Mouse (Mus musculus): ENCODE data around the gene Fam45a. TPM values are rescaled to one million over a fixed set of nuclear protein-coding genes. Genes with fewer than 3 reads are reported as not detected.
A peak's percentile ranks its signal among the peaks of the same experiment; 100 is the strongest.

Fam45a gene
- total RNA-seq (2021): 10 to 100 TPM; 11.9 to 12.4 TPM
- long read RNA-seq, experiment 1, transcript Fam45a-201 (9 exons, 2,307 nt): major isoform, 15 of 18 reads
- long read RNA-seq, experiment 1, partial matches to known transcripts: 0 of 18 reads
- long read RNA-seq, experiment 1, other reads (novel, unspliced or antisense): 3 of 18 reads
- long read RNA-seq, experiment 2, transcript Fam45a-201 (9 exons, 2,307 nt): major isoform, 6 of 10 reads
- long read RNA-seq, experiment 2, partial matches to known transcripts: 0 of 10 reads
- long read RNA-seq, experiment 2, other reads (novel, unspliced or antisense): 3 of 10 reads

GRCm38 (mm10) chr19:60811098-60812035 lies at the start of gene Fam45a:
Fam45a (plus strand) TSS chr19:60811585.
- peak; percentile 95 for DNase-seq (ENCODE audit: low spot score)

GRCm38 (mm10) chr19:60773366-60773765 lies 38.0 kb upstream of the Fam45a start:
- no peak for DNase-seq (ENCODE audit: low spot score)

DNA sequence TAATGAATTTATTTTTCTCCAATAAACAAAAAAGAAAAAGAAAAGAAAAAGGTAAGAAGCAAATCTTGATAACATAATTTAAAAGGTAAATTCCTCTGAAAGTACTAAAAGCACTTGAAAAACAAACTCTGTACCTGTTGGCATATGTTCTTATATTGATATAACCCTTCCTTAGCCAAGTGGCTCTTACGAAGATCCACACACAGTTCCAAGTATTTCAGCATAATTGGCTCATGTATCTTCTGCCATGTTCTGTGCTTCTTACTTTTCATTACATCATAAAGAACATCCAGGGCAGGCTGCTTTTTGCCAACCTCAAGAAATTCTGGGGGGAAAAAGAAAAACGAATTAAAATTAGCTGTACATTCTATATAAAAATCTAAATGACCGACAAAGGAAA lies 29.4 kb upstream of the Fam45a start:
- DNase-seq (ENCODE audit: low spot score): no peak

DNA sequence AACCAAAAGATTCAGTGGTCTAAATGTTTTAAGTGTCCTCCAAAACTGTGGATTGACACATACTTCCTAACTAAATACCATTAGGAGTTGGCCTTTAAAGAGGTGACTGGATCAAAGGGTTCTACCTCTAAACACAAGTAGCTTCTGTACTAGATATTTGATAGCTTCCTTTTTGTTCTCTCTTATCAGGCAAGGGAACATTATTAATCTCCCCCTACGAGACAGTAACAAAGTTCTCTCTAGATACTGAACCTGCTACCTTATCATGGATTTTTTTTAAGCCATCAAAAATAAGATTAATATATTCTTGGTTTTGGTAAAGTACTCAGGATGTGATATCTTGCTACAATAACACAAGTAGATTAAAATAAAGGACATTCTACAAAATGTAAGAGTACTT lies 26.7 kb upstream of the Fam45a start:
- no peak for DNase-seq (ENCODE audit: low spot score)

- no peak for DNase-seq (ENCODE audit: low spot score)
Observed at GRCm38 (mm10) chr19:60787465-60788150, 23.8 kb upstream of the Fam45a start.

- no peak for DNase-seq (ENCODE audit: low spot score)
Observed at GRCm38 (mm10) chr19:60788214-60788960, 23.0 kb upstream of the Fam45a start.

- DNase-seq (ENCODE audit: low spot score): no peak
Observed at GRCm38 (mm10) chr19:60789452-60789851, 21.9 kb upstream of the Fam45a start.

- peak; percentile 44 for DNase-seq (ENCODE audit: low spot score)
Observed at GRCm38 (mm10) chr19:60789919-60790506, 21.4 kb upstream of the Fam45a start.

DNA sequence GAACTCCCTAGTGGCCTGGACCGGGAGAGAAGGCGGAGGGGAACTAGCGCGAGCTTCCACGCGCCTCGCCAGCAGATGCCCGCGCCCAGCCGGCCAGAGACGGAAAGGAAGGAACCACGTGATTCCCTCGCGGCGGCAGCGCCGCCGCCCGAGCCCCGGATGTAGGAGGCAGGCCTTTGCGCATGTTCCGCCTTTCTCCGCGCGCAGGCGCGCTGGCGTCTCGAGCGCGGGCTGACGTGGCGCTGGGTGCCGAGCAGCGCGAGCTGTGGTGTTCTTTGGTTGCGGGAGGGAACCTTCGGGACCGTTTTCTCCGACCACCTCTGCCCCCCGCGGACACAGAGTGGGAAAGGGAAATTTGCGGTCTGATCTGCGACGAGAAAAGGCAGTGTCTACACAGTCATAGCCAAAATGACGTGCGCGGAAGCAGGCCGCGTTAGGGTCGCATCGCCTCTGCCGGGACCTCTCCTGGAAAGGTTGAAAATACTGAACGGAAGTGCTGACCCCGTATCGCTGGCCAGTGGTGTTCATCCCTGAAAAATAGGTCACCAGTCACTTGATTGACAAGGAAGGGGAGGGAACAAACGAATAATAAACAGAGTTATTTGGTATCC lies 20.7 kb upstream of the Fam45a start, which contains the start of gene Eif3a:
Gene Eif3a, minus strand, starts transcription at position 108 of the 611 bp plus-strand sequence.
- peak; percentile 94 for DNase-seq (ENCODE audit: low spot score)

- DNase-seq (ENCODE audit: low spot score): no peak
Observed at GRCm38 (mm10) chr19:60791164-60791563, 20.2 kb upstream of the Fam45a start.

DNA sequence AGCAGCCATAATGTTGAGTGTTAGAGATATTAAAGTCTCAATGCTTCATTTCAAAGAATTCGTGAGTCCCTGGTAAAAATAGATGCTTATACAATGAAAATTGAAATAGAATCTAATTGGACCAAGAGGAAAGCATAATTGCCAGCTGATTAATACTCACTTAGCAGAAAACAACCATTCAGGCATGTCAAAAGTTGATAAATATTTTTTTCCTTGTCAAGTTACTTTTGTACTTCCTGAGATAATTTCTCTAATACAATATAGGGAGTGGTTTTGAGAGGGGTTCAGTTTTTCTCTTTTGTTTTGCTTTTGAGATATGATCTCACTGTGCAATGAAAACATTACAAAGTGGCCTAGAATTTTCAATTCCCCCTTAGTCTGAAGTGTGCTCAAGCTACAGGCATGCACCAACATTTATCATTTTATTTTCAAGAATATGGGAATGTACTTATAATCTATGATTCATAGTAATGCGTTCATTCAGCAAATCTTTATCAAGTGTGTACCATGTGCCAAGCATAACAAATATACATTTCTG lies 18.1 kb upstream of the Fam45a start:
- no peak for DNase-seq (ENCODE audit: low spot score)

DNA sequence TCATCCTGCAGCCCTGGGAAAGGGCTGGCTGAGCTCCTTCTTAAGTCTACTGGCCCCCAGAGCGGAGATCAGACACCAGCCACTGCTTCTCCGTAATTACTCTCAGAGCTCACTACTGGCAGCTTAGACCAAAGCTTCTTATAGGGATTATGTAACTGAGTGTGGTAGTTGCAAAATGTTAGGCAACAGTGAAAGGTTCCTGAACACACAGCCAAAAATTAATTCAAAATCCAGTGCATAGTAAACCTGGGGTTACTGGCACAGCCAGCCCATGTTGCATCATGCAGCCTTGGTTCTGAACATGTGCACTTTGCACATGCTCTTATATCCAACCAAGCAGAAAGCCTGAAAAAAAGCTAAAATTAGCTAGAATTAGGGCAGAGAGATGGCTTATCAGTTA lies 16.1 kb upstream of the Fam45a start:
- no peak for DNase-seq (ENCODE audit: low spot score)

- DNase-seq (ENCODE audit: low spot score): no peak
Observed at GRCm38 (mm10) chr19:60797415-60797814, 14.0 kb upstream of the Fam45a start.

DNA sequence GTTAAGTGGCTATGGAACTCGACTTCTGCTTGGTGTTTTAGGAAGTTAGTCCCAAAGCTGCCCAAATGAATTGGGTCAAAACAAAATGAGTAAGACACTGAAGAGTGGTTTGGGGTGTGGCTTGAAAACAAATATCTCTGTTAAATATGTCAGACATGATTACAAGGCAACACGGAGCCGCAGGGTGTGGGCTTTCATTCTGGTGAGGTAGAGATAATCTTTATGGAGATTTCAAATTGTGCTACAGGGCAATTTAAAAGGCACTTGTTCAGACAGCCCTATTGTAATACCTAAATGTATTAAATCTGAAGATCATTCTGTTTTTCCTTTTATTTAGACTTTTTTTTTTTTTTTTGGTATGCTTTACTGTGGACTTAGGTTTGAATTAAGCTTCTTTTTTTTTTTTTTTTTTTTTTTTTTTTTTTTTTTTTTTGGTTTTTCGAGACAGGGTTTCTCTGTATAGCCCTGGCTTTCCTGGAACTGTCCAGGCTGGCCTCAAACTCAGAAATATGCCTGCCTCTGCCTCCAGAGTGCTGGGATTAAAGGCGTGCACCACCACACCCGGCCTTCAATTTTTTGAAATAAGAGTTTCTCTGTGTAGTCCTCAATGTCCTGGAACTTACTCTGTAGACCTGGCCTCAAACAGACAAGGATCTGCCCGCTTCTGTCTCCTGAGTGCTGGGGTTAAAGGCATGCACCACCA lies 11.4 kb upstream of the Fam45a start:
- DNase-seq (ENCODE audit: low spot score): no peak

GRCm38 (mm10) chr19:60804903-60805302 lies 6.5 kb upstream of the Fam45a start:
- DNase-seq (ENCODE audit: low spot score): no peak

DNA sequence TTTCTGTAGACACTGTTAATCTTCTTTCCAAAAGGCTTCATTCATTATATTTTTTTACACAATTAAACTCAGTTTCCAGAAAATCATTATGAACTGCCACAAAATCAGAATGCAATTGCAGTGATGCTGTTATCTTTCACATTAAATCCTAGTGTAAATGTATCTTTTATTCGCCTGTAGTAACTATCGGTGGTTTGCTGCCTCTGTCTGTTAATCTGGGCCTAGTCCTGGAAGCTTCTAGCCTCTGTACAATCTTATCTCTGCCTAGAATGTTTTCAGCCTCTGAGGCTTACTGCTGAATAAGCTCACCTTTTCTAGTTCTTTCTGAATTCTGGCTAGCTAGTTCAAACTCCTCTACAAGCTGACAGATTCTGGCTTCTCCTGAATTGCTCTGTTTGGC lies 1.5 kb upstream of the Fam45a start:
- no peak for DNase-seq (ENCODE audit: low spot score)

- no peak for DNase-seq (ENCODE audit: low spot score)
Observed at GRCm38 (mm10) chr19:60812036-60812389, 628 bp downstream of the Fam45a start.

- no peak for DNase-seq (ENCODE audit: low spot score)
Observed at GRCm38 (mm10) chr19:60813133-60813532, 1.7 kb downstream of the Fam45a start.

- DNase-seq (ENCODE audit: low spot score): no peak
Observed at GRCm38 (mm10) chr19:60818677-60819076, 7.3 kb downstream of the Fam45a start.

- DNase-seq (ENCODE audit: low spot score): peak; percentile 71
Observed at GRCm38 (mm10) chr19:60837747-60838146, 26.4 kb downstream of the Fam45a start.

Measured in gastrocnemius, adult 18-20 months (tissue).